Mouse (Mus musculus) frontal cortex, postnatal 14 days (tissue): ENCODE data around the gene Olfr811.

Experiments used
- DNase-seq, 2 experiments: peaks; one replicate each; pipeline ENCODE4 v3.0.0; 2022; ENCODE audit warnings: low spot score in 2 of 2

Gene Olfr811

GRCm38 (mm10) chr10:129804296-129804695, at the start of gene Olfr811:
TSS of gene Olfr811 (minus strand) at chr10:129804396.
- DNase-seq, result no peak

- no peak for DNase-seq
These were observed 43.1 kb upstream of the Olfr811 start for GRCm38 (mm10) chr10:129847343-129847742.

GRCm38 (mm10) chr10:129845994-129846393, 41.8 kb upstream of the Olfr811 start, which contains the start of gene Olfr812:
TSS of gene Olfr812 (minus strand) at chr10:129846094.
- no peak for DNase-seq

- DNase-seq, result no peak
These were observed 9.4 kb downstream of the Olfr811 start, which contains the start of gene Olfr810 for GRCm38 (mm10) chr10:129794817-129795216. TSS of gene Olfr810 (minus strand) at chr10:129794917.

GRCm38 (mm10) chr10:129778123-129778522, 26.1 kb downstream of the Olfr811 start:
- no peak for DNase-seq

- DNase-seq, result no peak
These were observed 29.9 kb downstream of the Olfr811 start, which contains the start of gene Olfr809 for GRCm38 (mm10) chr10:129774338-129774737. TSS of gene Olfr809 (plus strand) at chr10:129774638.

- DNase-seq, result no peak
These were observed 39.0 kb downstream of the Olfr811 start, which contains the start of gene Olfr808 for GRCm38 (mm10) chr10:129765182-129765581. TSS of gene Olfr808 (plus strand) at chr10:129765482.

- DNase-seq, result no peak
These were observed 46.5 kb downstream of the Olfr811 start, which contains the start of gene Olfr807 for GRCm38 (mm10) chr10:129757693-129758092. TSS of gene Olfr807 (minus strand) at chr10:129757793.
